Mouse (Mus musculus): Measurements from ENCODE around the gene Tmem163. TPM values are rescaled to one million over a fixed set of nuclear protein-coding genes. Genes with fewer than 3 reads are reported as not detected.

Tmem163 gene
- polyA plus RNA-seq, 1 experiment from 2014 or later, result not detected

GRCm38 (mm10) chr1:127465292-127465691 is 214.1 kb downstream of the Tmem163 start:
- Histone ChIP-seq H3K4me3 (ENCODE audit: inconsistent target) (no peak overlapping the region), H3K27ac (no peak overlapping the region), H3K36me3 (ENCODE audit: inconsistent target) (peaks cover 35% of the 10 kb centered on the region), H3K79me2 (ENCODE audit: inconsistent target) (no peaks in the 10 kb centered on the region)
- WGBS (ENCODE audit: missing documents), result 80% methylated on average over 6 of the region's 6 CpGs

- WGBS (ENCODE audit: missing documents), result 97% methylated on average over 6 of the region's 6 CpGs
- Histone ChIP-seq H3K4me3 (ENCODE audit: inconsistent target) (no peak overlapping the region), H3K36me3 (ENCODE audit: inconsistent target) (peaks cover 44% of the 10 kb centered on the region), H3K27ac (no peak overlapping the region), H3K79me2 (ENCODE audit: inconsistent target) (no peaks in the 10 kb centered on the region)
Measured at GRCm38 (mm10) chr1:127464041-127464440, 215.3 kb downstream of the Tmem163 start.

- H3K27ac ChIP-seq, result no peak overlapping the region
- H3K36me3 ChIP-seq (ENCODE audit: inconsistent target), result peaks cover 49% of the 10 kb centered on the region
- no peaks in the 10 kb centered on the region for H3K79me2 ChIP-seq (ENCODE audit: inconsistent target)
- H3K4me3 ChIP-seq (ENCODE audit: inconsistent target), result no peak overlapping the region
- WGBS (ENCODE audit: missing documents), result 96% methylated on average over 9 of the region's 9 CpGs
Measured at GRCm38 (mm10) chr1:127461017-127461416, 218.3 kb downstream of the Tmem163 start.

- Histone ChIP-seq H3K27ac (no peak overlapping the region), H3K36me3 (ENCODE audit: inconsistent target) (peaks cover 39% of the 10 kb centered on the region), H3K79me2 (ENCODE audit: inconsistent target) (no peaks in the 10 kb centered on the region), H3K4me3 (ENCODE audit: inconsistent target) (no peak overlapping the region)
- 95% methylated on average over 7 of the region's 7 CpGs for WGBS (ENCODE audit: missing documents)
Measured at GRCm38 (mm10) chr1:127459576-127459975, 219.8 kb downstream of the Tmem163 start.

- peaks cover 39% of the 10 kb centered on the region for H3K36me3 ChIP-seq (ENCODE audit: inconsistent target)
- H3K27ac ChIP-seq, result no peak overlapping the region
- no peak overlapping the region for H3K4me3 ChIP-seq (ENCODE audit: inconsistent target)
- no peaks in the 10 kb centered on the region for H3K79me2 ChIP-seq (ENCODE audit: inconsistent target)
- 31% methylated on average over 6 of the region's 6 CpGs for WGBS (ENCODE audit: missing documents)
Measured at GRCm38 (mm10) chr1:127459015-127459451, 220.3 kb downstream of the Tmem163 start.

GRCm38 (mm10) chr1:127453397-127453796 is 226.0 kb downstream of the Tmem163 start:
- Histone ChIP-seq H3K36me3 (ENCODE audit: inconsistent target) (peaks cover 21% of the 10 kb centered on the region; the same call in 1 of the 2 replicates), H3K4me3 (ENCODE audit: inconsistent target) (no peak overlapping the region), H3K79me2 (ENCODE audit: inconsistent target) (no peaks in the 10 kb centered on the region), H3K27ac (no peak overlapping the region)
- WGBS (ENCODE audit: missing documents), result 91% methylated on average over 6 of the region's 6 CpGs

- no peak overlapping the region for H3K4me3 ChIP-seq (ENCODE audit: inconsistent target)
- no peak overlapping the region for H3K27ac ChIP-seq
- H3K79me2 ChIP-seq (ENCODE audit: inconsistent target), result no peaks in the 10 kb centered on the region
- H3K36me3 ChIP-seq (ENCODE audit: inconsistent target), result peaks cover 44% of the 10 kb centered on the region
- 98% methylated on average over 5 of the region's 5 CpGs for WGBS (ENCODE audit: missing documents)
Measured at GRCm38 (mm10) chr1:127444836-127445485, 234.4 kb downstream of the Tmem163 start.

GRCm38 (mm10) chr1:127442880-127443877 is 236.2 kb downstream of the Tmem163 start:
- peaks cover 40% of the 10 kb centered on the region for H3K36me3 ChIP-seq (ENCODE audit: inconsistent target)
- no peak overlapping the region for H3K4me3 ChIP-seq (ENCODE audit: inconsistent target)
- no peaks in the 10 kb centered on the region for H3K79me2 ChIP-seq (ENCODE audit: inconsistent target)
- H3K27ac ChIP-seq, result no peak overlapping the region
- WGBS (ENCODE audit: missing documents), result 96% methylated on average over 10 of the region's 14 CpGs

GRCm38 (mm10) chr1:127441736-127442135 is 237.6 kb downstream of the Tmem163 start:
- WGBS (ENCODE audit: missing documents), result 77% methylated on average over 3 of the region's 3 CpGs
- H3K79me2 ChIP-seq (ENCODE audit: inconsistent target), result no peaks in the 10 kb centered on the region
- no peak overlapping the region for H3K4me3 ChIP-seq (ENCODE audit: inconsistent target)
- peaks cover 30% of the 10 kb centered on the region for H3K36me3 ChIP-seq (ENCODE audit: inconsistent target)
- no peak overlapping the region for H3K27ac ChIP-seq

- Histone ChIP-seq H3K36me3 (ENCODE audit: inconsistent target) (peaks cover 23% of the 10 kb centered on the region), H3K27ac (no peak overlapping the region), H3K4me3 (ENCODE audit: inconsistent target) (no peak overlapping the region), H3K79me2 (ENCODE audit: inconsistent target) (no peaks in the 10 kb centered on the region)
- 100% methylated on average over 1 of the region's 1 CpGs for WGBS (ENCODE audit: missing documents)
Measured at GRCm38 (mm10) chr1:127441007-127441406, 238.3 kb downstream of the Tmem163 start.

- 96% methylated on average over 9 of the region's 9 CpGs for WGBS (ENCODE audit: missing documents)
- H3K79me2 ChIP-seq (ENCODE audit: inconsistent target), result no peaks in the 10 kb centered on the region
- peaks cover 10% of the 10 kb centered on the region; the same call in 1 of the 2 replicates for H3K36me3 ChIP-seq (ENCODE audit: inconsistent target)
- no peak overlapping the region for H3K4me3 ChIP-seq (ENCODE audit: inconsistent target)
- H3K27ac ChIP-seq, result no peak overlapping the region
Measured at GRCm38 (mm10) chr1:127439452-127439891, 239.9 kb downstream of the Tmem163 start.

- peaks cover 17% of the 10 kb centered on the region; the same call in 1 of the 2 replicates for H3K36me3 ChIP-seq (ENCODE audit: inconsistent target)
- H3K79me2 ChIP-seq (ENCODE audit: inconsistent target), result no peaks in the 10 kb centered on the region
- no peak overlapping the region for H3K4me3 ChIP-seq (ENCODE audit: inconsistent target)
- WGBS (ENCODE audit: missing documents), result 92% methylated on average over 6 of the region's 6 CpGs
- no peak overlapping the region for H3K27ac ChIP-seq
Measured at GRCm38 (mm10) chr1:127437091-127437490, 242.3 kb downstream of the Tmem163 start.
